Mouse (Mus musculus): ENCODE results near the gene Cnbp.

DNA sequence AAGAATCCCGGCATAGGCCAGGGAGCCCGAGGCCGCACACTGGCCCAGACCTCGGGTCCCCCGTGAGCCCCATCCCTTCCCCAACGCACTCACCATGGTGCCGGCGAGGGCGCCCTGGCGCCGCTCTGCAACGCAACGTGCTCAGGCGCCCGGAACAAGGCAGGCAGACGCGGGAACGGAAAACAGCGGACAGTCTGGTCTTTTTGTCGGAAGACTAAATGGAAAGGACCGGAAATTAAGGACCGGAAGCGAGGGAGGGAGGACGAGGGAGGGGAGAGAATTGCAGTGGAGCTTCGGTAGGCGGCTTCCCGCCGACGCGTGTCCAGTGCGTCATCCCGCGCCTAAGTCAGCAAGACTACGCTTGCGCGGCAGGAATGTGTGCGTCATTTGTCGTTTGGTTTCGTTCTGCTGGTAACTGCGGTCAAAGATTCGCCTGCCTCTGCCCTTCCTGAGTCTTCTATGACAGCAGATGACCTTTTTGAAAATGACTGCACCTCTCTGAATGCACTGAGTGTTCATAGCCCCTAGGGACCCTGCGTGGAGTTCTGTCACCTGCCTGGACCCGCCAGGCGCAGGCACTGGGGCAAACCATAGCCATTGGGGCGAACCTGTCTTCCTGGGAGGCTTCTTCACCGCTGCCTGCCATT is 12.2 kb downstream of the Cnbp start, which contains the start of gene Isy1:
- TF ChIP-seq CTCF (IDR thresholded peaks at IDR 0.05; ENCODE audit: low read depth, low read length) = no peak
- TF ChIP-seq POLR2A (IDR thresholded peaks at IDR 0.05; ENCODE audit: borderline replicate concordance, low read depth, low read length) = peak; percentile 76

Data from bone marrow macrophage, adult 2 months (primary cell).